Mouse (Mus musculus): ENCODE data around the gene Slc19a1.

Slc19a1 gene

DNA sequence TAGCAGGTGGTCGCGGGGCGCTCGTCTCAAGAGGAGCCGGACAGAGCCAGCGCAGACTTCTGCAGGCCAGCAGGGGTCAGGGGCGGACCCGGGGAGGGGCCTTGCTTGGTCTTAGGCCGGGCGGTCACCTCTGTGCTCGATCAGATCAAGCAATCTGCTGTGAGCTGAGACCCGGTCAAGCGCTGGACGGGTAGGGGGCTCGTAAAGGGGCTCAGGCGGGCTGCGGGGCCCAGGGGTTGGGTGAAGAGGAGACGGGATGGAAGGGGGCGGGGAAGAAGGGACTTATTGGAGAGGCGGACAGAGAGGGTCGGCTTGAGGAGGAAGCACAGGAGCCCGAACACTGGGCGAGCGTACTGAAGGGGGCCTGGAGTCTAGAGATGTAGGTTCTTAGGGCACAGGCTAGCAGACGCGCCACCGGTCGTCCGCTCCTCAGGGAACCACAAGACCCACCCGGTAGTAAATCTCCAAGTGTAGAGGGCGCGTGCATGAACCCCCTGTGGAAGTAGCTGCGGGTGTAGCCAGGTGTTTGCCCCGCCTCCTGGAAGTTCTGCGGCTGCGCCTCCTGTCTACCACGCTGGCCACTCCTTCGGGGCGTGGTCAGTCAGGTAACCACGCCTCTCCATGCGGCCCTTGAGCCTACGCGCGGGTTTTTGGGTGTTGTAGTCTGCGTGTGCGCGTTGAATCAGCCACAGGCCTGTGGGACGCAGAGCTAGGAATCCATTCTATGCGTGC lies 716 bp downstream of the Slc19a1 start:
- DNase-seq (ENCODE audit: low spot score in 2 of 2): peak; percentile 91 to 95

DNA sequence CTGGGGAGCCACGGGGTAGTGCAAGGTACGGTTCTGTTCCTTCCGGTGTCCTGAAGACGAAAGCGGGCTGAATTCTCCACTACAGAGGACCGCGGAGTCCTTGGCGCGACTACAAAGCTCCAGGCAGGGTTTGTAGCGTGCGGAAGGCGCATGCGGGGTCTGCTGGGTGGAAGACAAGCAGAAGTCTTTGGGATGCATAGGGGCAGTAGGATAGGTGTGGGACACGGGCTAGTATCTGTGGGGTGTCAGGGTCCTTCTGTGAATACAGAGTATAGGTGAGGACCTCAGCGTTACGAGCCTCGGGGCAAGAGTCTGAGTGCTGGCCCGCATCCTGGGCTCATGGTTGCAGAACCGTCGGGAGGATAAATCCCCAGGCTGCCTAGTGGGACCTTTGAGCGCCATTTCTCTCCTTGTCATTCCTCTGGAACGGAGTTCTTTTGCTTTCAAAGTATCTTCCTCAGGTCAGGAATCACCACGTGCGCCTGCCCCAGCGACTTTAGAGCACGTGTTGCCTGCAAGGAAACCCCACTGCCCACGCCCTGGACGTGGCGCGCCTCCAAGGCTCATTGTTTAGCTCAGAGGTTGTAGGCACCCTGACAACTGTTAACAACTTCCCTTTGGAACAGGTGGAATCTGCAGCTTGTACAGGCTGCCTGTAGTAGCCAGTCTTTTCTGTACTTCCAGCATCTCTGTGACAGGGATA lies 1.4 kb downstream of the Slc19a1 start:
- DNase-seq (ENCODE audit: low spot score in 2 of 2): peak; percentile 63 to 69

DNA sequence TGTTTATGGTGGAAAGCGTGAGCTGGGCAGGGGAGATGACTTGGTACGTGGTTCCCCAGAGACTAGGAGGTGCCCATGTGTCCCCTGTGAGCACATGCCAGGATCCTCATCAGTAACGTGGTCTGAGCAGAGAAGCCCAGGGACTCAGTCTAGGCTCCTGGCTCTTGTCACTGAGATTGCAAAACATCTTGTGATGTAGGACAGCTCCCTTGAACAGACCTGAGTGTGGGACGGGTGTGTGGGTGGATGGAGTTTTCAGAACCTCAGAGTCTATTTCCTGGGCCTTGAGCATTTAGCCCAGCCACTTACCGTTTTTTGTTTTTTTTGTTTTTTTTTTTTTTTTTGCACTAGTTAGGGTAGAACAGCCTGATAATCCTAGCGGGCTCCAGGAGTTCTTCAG lies 3.4 kb downstream of the Slc19a1 start:
- peak; percentile 74 to 89 for DNase-seq (ENCODE audit: low spot score in 2 of 2)

DNA sequence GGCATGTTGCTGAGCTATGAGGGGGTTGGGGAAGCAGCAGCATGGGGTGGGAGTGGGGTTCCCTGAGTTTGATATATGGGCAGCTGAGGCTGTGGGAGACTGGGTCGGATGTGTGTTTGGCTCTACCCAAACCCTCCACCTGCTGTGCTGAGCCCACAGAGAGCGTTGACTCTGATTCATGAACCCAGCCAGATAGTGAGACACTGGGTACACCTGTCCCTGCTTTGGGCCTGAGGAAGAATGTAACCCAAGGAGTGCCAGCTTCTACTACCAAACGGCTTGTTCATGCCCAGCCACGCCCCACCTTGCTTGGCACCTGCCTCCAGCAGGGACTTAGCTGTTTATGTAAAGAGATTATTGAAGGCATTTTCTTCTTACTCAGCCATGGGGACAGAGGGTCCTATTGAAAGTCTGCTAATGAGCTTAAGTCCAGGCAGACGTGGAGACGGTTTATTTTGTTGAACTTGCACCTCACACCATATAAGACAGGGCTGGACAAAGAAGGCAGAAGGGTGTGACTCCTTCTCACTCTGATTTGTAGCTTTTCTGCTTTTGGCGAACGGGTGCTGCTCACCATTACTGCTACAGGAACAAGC lies 6.6 kb downstream of the Slc19a1 start:
- no peak for DNase-seq (ENCODE audit: low spot score in 2 of 2)

DNA sequence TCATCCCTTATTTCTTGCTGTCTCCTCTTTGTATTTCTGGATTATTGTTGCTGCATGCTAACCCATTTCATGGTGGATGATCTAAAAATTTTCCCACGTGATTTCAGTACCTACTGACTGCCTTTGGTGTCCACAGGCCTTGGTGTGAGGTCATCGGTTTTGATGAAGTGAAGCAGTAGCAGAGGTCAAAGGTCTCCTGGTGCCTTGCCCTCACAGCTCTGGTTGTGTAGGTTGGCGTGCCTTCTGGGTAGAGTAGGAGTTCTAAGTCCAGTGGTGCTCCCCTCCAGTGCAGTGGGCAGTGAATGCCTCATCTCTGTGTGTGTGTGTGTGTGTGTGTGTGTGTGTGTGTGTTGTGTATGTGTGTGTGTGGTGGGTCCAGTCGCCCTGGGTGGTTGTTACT lies 16.2 kb downstream of the Slc19a1 start:
- DNase-seq (ENCODE audit: low spot score in 2 of 2): no peak

DNA sequence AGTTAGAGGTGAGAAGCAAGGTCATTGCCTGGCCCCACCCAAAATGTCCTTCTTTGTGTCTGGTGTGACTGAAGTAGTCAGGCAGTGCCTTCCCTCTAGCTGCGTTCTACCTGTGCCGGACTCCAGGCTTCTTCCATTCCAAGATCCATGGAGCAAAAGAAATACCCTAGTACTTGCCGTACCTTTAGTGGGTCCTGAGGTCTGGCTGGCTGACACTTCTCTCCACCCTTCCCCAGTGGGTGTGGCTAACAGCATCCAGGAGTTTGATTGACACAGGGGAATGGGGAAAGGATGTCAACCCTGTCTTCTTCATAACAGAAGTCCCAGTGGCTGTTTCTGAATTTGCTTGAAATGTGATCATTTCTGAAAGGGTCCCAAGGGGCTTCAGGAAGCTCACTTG lies 16.6 kb downstream of the Slc19a1 start:
- DNase-seq (ENCODE audit: low spot score in 2 of 2): no peak

DNA sequence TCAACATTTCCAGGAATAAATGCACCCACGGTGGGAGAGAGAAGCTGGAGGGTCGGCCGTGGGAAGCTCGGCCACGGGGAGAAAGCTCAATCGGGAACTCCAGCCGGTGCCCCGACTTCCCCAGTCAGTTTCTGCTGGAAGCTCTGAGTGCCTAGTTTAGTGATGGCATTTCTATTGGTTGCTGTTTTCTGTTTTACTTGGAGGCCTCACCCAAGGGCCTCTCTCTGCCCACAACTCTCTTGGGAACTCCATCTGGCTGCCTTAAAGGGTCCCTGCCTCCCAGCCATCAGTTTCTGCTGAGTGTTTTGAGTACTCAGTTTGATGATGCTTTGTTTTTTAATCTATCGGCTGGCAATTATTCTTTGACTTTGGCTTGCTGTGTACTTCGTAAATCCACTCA lies 24.7 kb downstream of the Slc19a1 start:
- no peak for DNase-seq (ENCODE audit: low spot score in 2 of 2)

DNA sequence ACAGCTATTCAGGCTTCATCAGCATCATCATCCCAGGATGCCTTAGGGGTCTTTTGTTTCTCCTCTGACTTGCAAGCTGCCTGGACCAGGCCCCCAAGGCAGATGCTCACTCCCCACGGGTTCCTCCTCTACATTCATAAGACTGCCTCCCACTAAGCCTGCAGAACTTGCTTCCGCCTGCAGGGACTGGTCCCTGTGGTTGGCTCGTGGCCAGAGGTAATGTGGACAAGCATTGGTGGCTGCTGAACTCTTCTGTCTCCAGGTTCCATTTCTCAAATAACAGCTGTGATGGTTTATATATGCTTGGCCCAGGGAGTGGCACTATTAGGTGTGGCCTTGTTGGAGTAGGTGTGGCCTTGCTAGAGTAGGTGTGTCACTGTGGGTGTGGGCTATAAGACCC lies 29.4 kb downstream of the Slc19a1 start:
- DNase-seq (ENCODE audit: low spot score in 2 of 2): no peak

DNA sequence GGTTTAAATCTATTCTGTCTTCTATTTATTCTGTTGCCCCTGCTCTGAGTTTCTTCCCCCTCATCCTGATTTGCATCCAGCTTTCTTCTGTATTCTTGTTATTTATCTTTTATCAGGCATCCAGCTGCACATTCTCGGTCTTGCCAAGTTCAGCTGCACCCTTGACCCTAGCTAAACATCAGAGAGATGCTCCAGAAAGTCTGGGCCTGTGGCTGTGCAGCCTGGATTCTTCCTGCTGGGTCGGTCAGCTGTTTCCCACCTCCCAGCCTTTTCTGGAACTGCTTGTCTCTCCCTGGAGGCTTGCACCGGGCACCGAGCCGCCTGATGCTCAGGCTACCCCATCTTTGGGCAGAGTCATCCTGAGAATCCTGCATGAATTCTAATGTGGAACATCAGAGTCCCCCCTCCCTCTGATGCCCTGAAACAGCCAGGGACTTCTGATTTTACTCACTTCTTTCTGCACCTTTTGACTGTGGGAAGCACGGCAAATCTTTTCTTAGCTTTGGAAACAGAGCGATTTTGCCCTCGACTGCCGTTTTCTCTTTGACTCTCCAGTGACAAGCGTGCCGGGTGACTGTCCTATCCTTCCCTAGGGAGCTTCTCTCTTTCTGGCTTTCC lies 30.5 kb downstream of the Slc19a1 start:
- DNase-seq (ENCODE audit: low spot score in 2 of 2): no peak

DNA sequence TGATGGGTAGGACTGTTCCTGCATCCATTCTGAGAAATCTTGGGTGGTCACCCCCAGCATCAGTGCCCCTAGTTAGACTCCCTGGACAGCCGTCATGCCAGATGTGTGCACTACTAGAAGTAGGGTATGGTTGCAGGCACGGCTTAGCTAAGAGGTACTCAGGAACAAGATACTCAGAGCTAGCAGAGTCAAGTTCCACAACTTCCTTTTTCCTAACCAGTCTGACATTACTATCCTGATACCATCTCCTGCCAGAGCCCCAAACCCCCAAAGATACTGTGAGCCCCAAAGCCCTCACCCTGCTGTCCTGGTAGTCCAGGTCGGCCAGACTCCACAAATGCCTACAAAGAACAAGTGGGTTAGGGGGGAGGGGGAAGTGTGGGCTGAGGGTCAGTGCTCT lies 32.2 kb downstream of the Slc19a1 start:
- DNase-seq (ENCODE audit: low spot score in 2 of 2): no peak

DNA sequence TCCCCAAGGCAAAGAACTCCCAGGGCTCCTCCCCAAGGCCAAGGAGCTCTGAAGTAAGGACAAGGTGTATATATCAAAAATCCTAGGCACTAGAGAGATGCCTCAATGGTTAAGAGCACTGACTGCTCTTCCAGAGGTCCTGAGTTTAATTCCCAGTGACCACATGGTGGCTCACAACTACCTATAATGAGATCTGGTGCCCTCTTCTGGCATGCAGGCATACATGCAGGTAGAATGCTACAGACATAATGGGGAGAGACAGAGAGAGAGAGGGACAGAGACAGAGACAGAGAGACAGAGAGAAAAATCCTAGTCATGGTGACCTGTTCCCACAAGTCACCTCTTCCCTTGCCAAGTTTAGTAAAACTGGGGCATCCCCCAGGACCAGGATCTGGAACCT lies 32.6 kb downstream of the Slc19a1 start:
- no peak for DNase-seq (ENCODE audit: low spot score in 2 of 2)

DNA sequence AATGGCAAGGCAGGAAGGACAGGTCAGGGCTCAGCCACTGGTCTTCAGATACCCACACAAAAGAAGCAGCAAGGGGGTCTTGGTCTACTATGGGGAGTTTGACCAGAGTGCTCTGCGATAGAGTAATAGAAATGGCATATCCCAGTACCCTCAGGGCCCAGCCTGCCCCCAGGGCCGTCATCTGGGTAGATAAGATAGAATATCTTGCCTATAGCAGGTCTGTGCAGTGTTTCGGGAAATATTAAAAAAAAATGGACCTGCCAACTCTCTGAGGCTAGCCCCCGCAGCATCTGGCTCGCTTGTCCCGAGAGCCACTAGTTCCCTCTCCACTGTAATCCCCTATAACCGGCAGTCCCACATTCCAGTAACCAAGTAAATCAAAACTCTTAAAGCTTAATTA lies 36.4 kb downstream of the Slc19a1 start:
- DNase-seq (ENCODE audit: low spot score in 2 of 2): no peak

DNA sequence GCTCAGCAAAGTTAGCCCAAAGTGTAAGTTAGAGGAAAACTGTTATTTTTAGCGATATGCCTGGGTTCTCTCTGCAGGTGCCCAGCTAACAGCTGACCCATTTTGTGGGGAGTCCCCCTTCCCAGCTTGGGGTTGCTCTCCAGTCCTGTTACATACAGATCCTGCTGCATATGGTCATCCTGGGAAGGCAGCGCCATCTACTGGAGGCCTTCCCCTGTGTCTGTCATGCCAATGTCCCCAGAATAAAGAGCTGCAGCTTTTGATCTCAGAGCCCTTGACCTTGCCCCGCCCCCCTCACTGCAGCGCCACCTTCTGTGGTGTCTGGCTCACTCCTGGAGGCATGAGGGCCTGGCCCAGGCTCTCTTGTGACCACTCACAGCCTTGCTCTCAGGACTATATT lies 38.0 kb downstream of the Slc19a1 start:
- DNase-seq (ENCODE audit: low spot score in 2 of 2): peak in 1 of 2 experiments; percentile 37

DNA sequence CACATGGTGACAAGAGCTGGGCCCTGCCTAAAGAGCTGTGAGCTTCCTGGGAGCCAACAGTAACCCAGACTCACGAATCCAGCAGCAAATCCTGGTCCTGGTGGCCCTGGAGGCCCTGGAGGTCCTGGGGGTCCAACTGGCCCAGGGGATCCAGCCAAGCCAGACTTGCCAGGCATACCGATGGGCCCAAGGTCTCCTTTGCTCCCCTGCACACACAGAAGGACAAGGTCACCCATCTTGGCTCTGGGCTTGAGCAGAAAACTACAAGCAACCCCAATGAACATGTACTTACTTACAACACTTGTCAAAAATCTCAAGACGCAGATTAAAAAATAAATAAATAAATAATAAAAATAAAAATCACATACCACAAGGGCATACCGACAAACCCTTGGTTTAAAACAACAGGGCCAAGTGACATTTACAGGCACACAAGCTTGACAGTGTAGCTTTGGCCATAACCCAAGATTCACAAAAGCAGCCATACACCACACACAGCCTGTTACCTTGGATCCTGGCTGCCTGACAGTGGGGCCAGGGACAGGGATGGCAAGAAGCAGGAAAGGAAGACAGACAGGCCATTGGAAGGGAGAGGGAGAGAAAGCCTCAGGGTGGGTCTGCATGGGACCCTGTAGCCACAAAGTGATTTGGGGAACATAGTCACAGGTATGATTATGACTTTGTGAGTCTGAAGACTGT lies 42.4 kb downstream of the Slc19a1 start:
- no peak for DNase-seq (ENCODE audit: low spot score in 2 of 2)

DNA sequence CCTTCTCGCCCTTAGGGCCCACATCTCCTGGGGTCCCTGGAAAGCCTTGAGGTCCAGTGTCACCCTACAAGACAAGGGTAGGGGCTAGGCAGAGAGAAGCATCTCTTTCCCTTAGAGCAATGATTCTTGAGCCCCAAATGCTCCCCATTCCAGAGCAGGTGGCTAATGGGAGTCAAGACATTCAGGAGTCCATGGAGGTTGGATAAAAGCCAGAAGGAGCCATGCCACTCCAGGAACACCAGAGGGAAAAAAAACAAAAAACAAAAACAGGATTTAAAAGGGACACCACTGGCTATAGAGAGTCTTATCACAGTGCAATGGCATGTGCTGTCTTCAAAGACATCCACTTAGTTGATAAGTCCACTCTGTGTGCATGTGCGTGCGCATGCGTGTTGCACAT lies 46.4 kb downstream of the Slc19a1 start:
- DNase-seq (ENCODE audit: low spot score in 2 of 2): no peak

DNA sequence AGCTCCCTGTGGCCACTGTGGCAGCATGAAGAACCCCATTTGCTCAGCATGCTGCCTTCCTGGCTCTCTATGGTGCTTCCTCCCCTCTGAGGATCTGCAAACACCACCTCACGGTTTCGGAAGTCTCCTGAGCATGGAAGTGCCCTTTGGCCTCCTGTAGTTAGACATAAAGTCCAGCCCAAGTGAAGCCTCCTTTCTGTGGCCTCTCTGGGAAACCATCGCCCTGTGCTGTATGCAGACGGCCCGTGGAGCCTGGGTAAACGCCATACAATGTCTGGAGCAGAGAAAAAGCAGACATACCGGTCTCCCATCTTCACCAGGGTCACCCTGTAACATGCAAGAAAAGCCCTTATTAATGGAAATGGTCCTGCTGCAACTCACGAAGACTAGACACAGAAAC lies 46.9 kb downstream of the Slc19a1 start:
- no peak for DNase-seq (ENCODE audit: low spot score in 2 of 2)

DNA sequence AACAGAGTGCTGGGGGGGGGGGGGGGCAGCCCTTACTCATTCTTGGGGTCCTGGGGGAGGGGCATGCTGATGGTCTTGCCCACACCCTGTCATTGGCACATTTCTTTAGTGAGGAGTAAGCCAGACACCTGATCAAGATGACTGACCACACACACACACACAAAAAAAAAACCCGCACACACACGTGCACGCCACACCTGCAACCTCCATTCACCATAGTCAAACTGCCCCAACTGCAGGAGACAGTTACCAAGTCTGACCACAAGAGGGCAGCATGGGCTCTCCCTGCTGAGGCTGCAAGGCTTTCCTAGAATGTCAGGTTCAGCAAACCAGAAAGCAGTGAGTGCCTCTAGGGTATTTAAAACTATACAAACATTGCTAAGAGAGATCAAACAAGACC lies 50.4 kb downstream of the Slc19a1 start:
- peak; percentile 59 to 61 for DNase-seq (ENCODE audit: low spot score in 2 of 2)

DNA sequence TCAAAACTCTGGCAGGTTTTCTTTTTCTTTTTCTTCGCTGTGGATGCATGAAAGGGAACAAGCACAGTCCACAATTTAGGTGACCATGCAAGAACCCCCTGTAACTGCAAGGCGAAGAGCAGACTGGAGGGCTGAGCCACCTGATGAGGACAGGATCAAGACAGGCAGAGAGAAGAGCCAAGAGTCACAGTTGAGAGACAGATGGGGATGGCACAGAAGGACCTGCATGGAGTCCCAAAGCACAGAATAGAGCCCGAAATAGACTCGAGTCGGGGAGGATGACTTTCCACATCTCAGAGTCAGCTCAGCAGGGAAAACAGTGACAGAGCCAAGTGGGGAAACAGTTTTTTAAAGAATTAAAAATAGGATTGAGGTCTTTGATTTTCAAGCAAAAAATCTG lies 50.9 kb downstream of the Slc19a1 start:
- no peak for DNase-seq (ENCODE audit: low spot score in 2 of 2)

DNA sequence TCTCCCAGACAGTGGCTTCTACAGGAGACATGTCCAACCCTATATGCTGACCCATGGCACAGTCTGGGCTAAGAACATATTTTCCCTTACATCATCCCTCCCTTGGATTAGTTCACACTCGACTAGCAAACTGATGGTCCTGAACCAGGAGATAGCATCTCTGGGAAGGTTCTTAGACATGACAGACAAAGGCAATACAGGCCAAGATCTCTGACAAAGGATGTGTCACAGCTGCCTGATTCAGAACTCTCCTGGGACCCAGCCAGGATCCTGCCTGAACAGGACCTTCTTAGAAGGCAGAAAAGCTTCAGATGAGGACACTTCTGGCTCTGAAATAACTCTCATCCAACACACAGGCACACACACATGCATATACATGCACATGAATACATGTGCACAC lies 52.5 kb downstream of the Slc19a1 start:
- DNase-seq (ENCODE audit: low spot score in 2 of 2): no peak

DNA sequence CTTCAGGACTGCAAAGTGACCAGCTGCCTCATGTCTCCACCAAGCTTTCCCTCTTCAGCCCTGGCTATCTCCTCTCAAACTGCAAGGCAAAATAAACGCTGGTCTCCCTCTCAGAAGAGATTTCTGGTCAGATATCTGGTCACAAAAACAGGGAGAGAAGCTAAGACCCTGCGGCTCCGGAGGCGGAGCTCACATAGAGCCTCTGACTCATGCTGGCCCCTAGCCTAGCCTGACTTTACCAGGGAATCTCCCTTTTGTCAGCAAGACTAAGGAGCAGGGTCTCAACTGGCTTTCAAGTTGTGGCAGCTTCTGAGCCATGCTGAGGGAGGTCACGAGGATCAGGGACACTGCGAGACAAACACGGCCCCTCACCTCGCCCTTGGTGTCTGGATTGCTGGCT lies 57.3 kb downstream of the Slc19a1 start:
- no peak for DNase-seq (ENCODE audit: low spot score in 2 of 2)

DNA sequence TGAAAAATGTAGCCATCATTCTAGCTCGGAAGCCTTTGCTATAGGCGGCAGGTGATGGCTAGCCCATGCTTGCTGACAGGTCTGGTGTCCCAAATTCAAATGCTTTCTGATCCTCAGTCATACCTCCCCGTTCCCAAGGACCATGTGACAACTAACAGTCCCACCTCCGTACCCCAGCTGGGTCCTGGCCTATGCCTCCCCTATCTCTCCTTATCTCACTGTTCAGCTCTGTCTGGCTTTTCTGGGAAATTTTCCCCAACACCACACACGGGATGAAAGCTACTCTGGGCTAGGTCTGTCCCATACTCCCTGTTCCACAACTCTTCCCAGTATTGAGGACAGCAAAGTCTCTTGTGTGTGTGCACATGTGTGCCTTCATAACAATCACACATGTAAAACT lies 58.0 kb downstream of the Slc19a1 start:
- DNase-seq (ENCODE audit: low spot score in 2 of 2): no peak

DNA sequence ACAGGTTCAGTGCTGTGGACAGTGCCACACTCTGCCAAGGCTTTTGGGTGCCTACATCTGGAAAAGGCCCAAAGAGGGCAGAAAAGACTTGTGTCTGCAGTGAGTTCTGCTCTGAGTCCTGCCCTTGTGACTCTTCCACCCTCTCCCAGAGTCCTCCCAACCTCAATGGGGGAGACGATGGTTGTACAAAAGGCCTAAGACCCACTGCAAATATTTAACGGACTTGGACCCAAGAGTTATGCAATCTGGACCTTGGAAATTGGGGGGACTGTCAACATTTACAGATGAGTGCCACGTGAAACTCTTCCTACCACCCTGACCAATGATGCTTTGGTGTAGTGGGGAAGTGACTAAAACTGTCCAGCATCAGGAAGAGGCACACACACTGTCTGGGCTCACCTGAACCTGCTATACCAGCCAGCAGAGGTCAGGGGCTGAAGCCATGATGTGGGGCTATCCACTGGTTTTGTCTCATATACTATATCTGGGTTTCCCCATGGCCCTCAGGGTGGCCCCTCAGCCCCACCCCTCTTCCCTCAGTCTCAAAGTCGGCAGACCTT lies 59.6 kb downstream of the Slc19a1 start:
- DNase-seq (ENCODE audit: low spot score in 2 of 2): no peak

Data from right cerebral cortex, postnatal 36 days (tissue).